Mouse (Mus musculus): ENCODE data around the gene Irf8.

- TF ChIP-seq CTCF (IDR thresholded peaks at IDR 0.05; ENCODE audit: low read depth, low read length) (no peak), TAL1 (conservative IDR thresholded peaks at IDR 0.05; ENCODE audit: low read depth, low read length) (no peak), GATA1 (IDR thresholded peaks at IDR 0.05; ENCODE audit: borderline replicate concordance, low read length) (no peak), POLR2AphosphoS5 (IDR thresholded peaks at IDR 0.05; ENCODE audit: insufficient replicate concordance, low read depth, low read length) (no peak), GATA2 (IDR thresholded peaks at IDR 0.05; ENCODE audit: borderline replicate concordance, low read depth, low read length) (no peak)
Measured at GRCm38 (mm10) chr8:120705163-120705562, 31.0 kb upstream of the Irf8 start.
